Mouse (Mus musculus) liver, embryonic 12.5 days (tissue): ENCODE results near the gene Tmem138. TPM values are rescaled to one million over a fixed set of nuclear protein-coding genes. Genes with fewer than 3 reads are reported as not detected.
A peak's percentile ranks its signal among the peaks of the same experiment; 100 is the strongest.

ENCODE experiments used
- ATAC-seq: fragments of 200-750 bp; cut with Nextera tagmentation; 2 replicates; pipeline ENCODE4 v1.8.0; 2017; ENCODE audit warnings: moderate number of reproducible peaks, mild to moderate bottlenecking, moderate library complexity
- H3K27ac ChIP-seq: fragments of 300-500 bp; sonication (generic); 2 replicates; pipeline ENCODE4 v1.5.1; 2016; ENCODE audit warnings: mild to moderate bottlenecking
- H3K27me3 ChIP-seq: fragments of 300-500 bp; sonication (generic); replicated peaks from 2 replicates; pipeline ENCODE4 v1.6.1; 2016; ENCODE audit warnings: mild to moderate bottlenecking, moderate library complexity
- H3K36me3 ChIP-seq: fragments of 300-500 bp; sonication (generic); 2 replicates; pipeline ENCODE4 v1.6.1; 2016; ENCODE audit warnings: mild to moderate bottlenecking, moderate library complexity
- H3K4me1 ChIP-seq: fragments of 300-500 bp; sonication (generic); 2 replicates; pipeline ENCODE4 v1.6.1; 2016
- H3K4me2 ChIP-seq: fragments of 300-500 bp; sonication (generic); 2 replicates; pipeline ENCODE4 v1.6.1; 2016; ENCODE audit warnings: mild to moderate bottlenecking, moderate library complexity
- H3K4me3 ChIP-seq: fragments of 300-500 bp; sonication (generic); 2 replicates; pipeline ENCODE4 v1.5.1; 2016; ENCODE audit warnings: mild to moderate bottlenecking, moderate library complexity
- H3K9ac ChIP-seq: fragments of 300-500 bp; sonication (generic); 2 replicates; pipeline ENCODE4 v1.6.1; 2016; ENCODE audit warnings: mild to moderate bottlenecking, moderate library complexity
- H3K9me3 ChIP-seq: fragments of 300-500 bp; sonication (generic); replicated peaks from 2 replicates; pipeline ENCODE4 v1.6.1; 2016; ENCODE audit warnings: mild to moderate bottlenecking, moderate library complexity
- WGBS: fragments of 180-500 bp; shearing (Covaris S2); methylation state at CpG from one replicate; pipeline ENCODE4 v1.1.7; 2016; ENCODE audit not compliant: insufficient replicate concordance; 5-methylcytosine and 5-hydroxymethylcytosine counted together
- polyA plus RNA-seq: library from polyadenylated mRNA; unstranded; fragments of >200 nt; fragmentation: Nextera tagmentation; extraction: Ambion mirVana; gene quantifications from 2 replicates; pipeline ENCODE4 v1.2.1, GENCODE M21; 2016

Gene Tmem138
- 18.5 and 19.4 TPM in 2 replicates for polyA plus RNA-seq

DNA sequence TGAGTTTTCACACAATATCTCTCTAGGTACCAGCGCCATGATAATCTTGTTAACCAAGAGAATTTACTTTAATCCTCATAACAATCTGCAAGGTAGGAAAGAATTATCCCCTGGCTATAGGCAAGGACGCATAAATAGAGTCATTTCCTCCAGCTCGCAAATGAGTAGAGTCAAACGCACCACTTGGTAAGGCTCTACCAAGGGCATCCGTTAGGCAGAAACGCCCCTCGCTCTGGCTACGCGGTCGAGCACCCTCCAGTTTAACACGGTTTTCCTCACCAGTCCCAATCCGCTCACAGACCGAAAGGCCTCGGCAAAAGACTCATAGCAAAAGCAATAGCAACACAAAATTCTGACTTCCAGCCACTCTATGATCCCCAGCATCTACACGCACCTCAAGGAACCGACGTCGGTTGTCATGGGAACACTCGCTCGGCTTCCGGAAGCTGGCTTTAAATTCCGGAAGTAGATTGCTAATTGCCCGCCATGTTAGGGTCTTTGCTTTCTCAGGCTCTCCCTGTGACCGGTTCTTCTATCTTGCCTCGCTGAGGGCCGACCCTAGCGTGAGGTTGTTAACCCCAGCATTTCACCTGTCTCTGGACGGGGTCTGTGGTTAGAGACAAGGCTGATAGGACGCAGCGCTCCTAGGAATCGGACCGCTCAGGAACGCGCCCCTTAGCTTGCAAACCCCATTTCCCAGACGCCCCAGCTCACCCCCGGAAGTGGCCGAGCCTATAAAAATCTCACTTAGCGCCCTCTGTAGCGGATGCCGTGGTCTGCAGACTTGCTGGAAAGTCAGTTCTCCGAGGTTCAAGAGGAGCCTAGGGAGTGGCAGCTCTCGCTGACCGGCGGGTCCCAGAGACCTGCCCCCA is at the start of gene Tmem138, which contains the start of gene Cyb561a3:
Gene Tmem138 (minus strand): TSS at position 673 of the 872 bp plus-strand sequence.
Gene Cyb561a3 (plus strand): TSS at position 483 of the 872 bp plus-strand sequence.
- Histone ChIP-seq H3K4me3 (peak within 1 kb of the TSS; percentile 69), H3K36me3 (peaks cover 39% of the 10 kb centered on the region), H3K27me3 (no peaks in the 10 kb centered on the region), H3K4me2 (peak within 1 kb of the TSS; percentile 78), H3K9me3 (no peaks in the 10 kb centered on the region), H3K9ac (peak within 1 kb of the TSS; percentile 76), H3K27ac (peak within 1 kb of the TSS; percentile 85), H3K4me1 (peaks cover 31% of the 10 kb centered on the region)
- 1% methylated on average over 44 of the region's 44 CpGs for WGBS
- ATAC-seq: peak; percentile 94

DNA sequence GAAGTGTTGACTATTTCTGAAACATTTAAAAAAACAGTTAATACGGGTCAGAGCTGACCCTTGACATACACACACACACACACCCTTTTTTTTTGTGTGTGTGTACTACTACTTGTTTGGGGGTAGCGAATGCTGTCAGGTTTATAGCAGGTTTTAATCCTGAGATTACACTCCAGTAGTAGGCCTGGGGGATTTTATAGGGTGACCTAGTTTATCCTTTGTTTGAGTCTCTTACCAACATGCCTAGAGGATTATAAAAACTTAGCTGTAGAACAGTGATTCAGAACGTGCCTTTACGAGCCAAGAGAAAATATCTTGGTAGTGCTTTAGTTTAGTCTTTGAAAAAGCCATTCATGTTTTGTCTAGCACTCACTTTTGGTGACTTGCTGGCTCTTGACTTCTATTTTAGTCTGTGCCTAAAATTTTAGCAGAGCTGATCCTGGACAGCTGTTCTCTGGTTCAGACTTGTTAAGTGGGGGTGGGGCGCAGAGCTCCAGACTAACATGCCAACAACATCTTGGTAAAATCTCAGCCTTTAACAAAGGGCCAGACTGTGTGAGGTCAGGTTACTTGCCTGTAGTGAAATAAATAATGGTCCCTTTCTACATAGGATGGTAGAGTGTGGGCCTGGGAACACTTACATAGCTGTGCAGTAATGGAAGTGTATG is 31.5 kb upstream of the Tmem138 start:
- H3K9me3 ChIP-seq: no peaks in the 10 kb centered on the region
- no peak overlapping the region for H3K4me3 ChIP-seq
- no peaks in the 10 kb centered on the region for H3K27me3 ChIP-seq
- no peak for ATAC-seq
- peaks cover 70% of the 10 kb centered on the region for H3K36me3 ChIP-seq
- H3K4me1 ChIP-seq: peaks cover 33% of the 10 kb centered on the region
- 92% methylated on average over 5 of the region's 5 CpGs for WGBS
- no peak overlapping the region for H3K9ac ChIP-seq
- no peak overlapping the region for H3K4me2 ChIP-seq
- H3K27ac ChIP-seq: no peak overlapping the region

GRCm38 (mm10) chr19:10605901-10606622 is 28.9 kb upstream of the Tmem138 start:
- H3K27me3 ChIP-seq: no peaks in the 10 kb centered on the region
- peaks cover 50% of the 10 kb centered on the region for H3K4me1 ChIP-seq
- peak overlapping the region; percentile 76 for H3K4me2 ChIP-seq
- peaks cover 44% of the 10 kb centered on the region for H3K36me3 ChIP-seq
- peak overlapping the region; percentile 94 for H3K9ac ChIP-seq
- no peaks in the 10 kb centered on the region for H3K9me3 ChIP-seq
- peak overlapping the region; percentile 82 for H3K4me3 ChIP-seq
- ATAC-seq: peak; percentile 38
- H3K27ac ChIP-seq: peak overlapping the region; percentile 92
- WGBS: 4% methylated on average over 20 of the region's 20 CpGs

DNA sequence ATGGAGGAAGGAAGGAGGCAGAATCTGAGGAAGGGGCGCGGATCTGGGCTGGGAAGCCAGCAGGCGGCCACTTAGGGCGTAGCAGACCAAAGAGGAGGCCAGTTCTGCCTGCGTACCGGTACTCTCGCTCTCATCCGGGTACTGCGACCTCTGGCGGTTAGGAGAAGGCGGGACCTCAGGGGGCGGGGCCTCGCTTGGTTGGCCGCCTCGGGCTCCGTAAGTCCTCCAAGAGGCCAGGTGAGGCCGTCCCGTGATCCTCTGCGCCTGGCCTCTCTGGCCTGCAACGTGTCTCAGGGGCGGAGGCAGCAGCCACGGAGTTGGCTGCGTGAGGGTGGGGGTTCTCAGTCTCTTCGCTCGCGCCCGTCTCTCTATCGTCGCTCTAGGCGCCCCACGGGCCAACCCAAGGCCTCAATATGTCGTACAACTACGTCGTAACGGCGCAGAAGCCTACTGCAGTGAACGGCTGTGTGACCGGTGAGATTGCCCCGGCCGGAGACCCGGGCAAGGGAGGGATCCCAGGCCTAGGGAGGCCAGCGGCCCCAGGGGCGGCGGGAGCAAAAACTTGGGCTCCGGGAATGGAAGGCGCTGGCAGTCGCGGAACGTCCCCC is 28.2 kb upstream of the Tmem138 start, which contains the start of the genes Ddb1 and Tkfc:
Gene Ddb1 (plus strand): TSS at position 35 of the 608 bp plus-strand sequence.
Gene Tkfc (minus strand): TSS at position 362 of the 608 bp plus-strand sequence.
- peak within 1 kb of the TSS; percentile 76 for H3K4me2 ChIP-seq
- peaks cover 40% of the 10 kb centered on the region for H3K36me3 ChIP-seq
- H3K9ac ChIP-seq: peak within 1 kb of the TSS; percentile 94
- no peaks in the 10 kb centered on the region for H3K9me3 ChIP-seq
- WGBS: under 1% methylated on average over 49 of the region's 49 CpGs
- ATAC-seq: peak; percentile 97
- peak within 1 kb of the TSS; percentile 92 for H3K27ac ChIP-seq
- peak within 1 kb of the TSS; percentile 82 for H3K4me3 ChIP-seq
- H3K27me3 ChIP-seq: no peaks in the 10 kb centered on the region
- peaks cover 50% of the 10 kb centered on the region for H3K4me1 ChIP-seq

- H3K4me2 ChIP-seq: peak overlapping the region; percentile 76
- H3K9ac ChIP-seq: peak overlapping the region; percentile 94
- ATAC-seq: no peak
- no peaks in the 10 kb centered on the region for H3K27me3 ChIP-seq
- peaks cover 50% of the 10 kb centered on the region for H3K4me1 ChIP-seq
- WGBS: 56% methylated on average over 3 of the region's 3 CpGs
- H3K27ac ChIP-seq: peak overlapping the region; percentile 85
- peaks cover 40% of the 10 kb centered on the region for H3K36me3 ChIP-seq
- peak overlapping the region; percentile 82 for H3K4me3 ChIP-seq
- H3K9me3 ChIP-seq: no peaks in the 10 kb centered on the region
Measured at GRCm38 (mm10) chr19:10604534-10604933, 27.4 kb upstream of the Tmem138 start.

DNA sequence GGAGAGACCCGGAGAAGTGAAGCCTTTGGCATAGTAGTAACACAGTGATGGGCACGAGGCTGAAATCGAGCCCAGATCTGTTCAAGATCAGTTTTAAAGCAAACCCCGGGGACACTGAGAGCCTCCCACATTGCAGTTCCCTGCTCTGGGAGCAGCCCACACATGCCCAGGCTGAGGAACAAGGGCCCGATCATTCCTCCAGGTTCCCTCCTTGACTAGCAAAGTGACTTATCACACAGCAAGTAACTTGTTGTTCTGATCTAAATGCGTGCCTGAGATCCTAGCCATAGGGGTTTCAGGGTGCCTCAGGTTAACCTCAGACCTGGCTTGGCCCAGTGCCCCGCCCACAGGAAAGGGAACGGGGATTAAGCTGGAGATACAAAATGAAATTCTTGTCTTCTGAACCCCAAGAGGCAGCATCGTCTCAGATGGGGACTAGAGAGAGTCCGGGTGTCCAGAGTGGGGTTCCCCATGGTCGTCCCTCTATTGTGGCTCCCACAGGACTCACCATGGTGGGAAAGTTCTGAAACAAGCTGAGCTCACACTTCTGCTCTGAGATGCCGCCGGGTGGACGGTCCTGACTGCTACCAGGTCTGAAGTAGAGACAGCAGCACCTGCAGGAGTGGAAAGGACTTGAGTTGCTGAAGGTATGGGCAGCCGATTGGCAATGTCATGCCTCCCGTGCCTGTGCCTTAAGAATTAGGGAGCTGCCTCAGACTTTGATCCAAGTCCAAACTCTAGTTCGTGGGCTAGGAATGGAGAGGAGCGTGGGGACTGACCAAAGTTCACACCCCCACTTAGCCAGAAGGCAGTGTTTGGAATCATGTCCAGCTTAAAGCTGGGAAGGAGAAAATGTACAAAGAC is 26.7 kb upstream of the Tmem138 start:
- no peak for ATAC-seq
- Histone ChIP-seq H3K27me3 (no peaks in the 10 kb centered on the region), H3K9ac (peak overlapping the region; percentile 94), H3K27ac (peak overlapping the region; percentile 85), H3K4me2 (peak overlapping the region; percentile 76), H3K36me3 (peaks cover 39% of the 10 kb centered on the region), H3K4me1 (peaks cover 50% of the 10 kb centered on the region), H3K9me3 (no peaks in the 10 kb centered on the region), H3K4me3 (no peak overlapping the region)
- 70% methylated on average over 18 of the region's 18 CpGs for WGBS

DNA sequence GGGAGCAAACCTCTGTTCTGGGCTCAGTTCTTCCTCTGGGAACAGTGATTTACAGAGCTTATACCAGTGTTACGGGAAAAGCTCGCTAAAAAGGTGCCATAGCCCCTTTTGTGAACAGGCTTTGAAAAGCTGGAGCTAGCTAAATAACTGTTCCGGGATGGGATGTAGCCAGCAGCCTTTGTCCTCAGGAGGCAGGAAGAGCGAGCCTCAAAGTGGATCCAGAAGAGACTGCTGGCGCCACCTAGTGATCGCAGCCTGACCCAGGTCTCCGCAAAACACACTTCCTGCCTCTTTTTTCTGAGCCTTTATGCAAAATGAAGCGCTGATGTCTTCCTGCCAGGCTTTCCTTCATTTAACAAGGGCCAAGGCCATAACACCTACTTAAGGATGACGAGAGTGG is 25.6 kb upstream of the Tmem138 start:
- no peak for ATAC-seq
- peak overlapping the region; percentile 12; the same call in 1 of the 2 replicates for H3K4me3 ChIP-seq
- H3K9me3 ChIP-seq: no peaks in the 10 kb centered on the region
- H3K9ac ChIP-seq: peak overlapping the region; percentile 47
- peak overlapping the region; percentile 54 for H3K4me2 ChIP-seq
- peaks cover 28% of the 10 kb centered on the region for H3K36me3 ChIP-seq
- peak overlapping the region; percentile 85 for H3K27ac ChIP-seq
- peaks cover 44% of the 10 kb centered on the region for H3K4me1 ChIP-seq
- no peaks in the 10 kb centered on the region for H3K27me3 ChIP-seq
- 3% methylated on average over 9 of the region's 9 CpGs for WGBS

- 32% methylated on average over 6 of the region's 6 CpGs for WGBS
- no peak for ATAC-seq
- peaks cover 40% of the 10 kb centered on the region for H3K4me1 ChIP-seq
- H3K4me2 ChIP-seq: peak overlapping the region; percentile 54
- no peaks in the 10 kb centered on the region for H3K27me3 ChIP-seq
- H3K36me3 ChIP-seq: peaks cover 24% of the 10 kb centered on the region
- H3K9me3 ChIP-seq: no peaks in the 10 kb centered on the region
- peak overlapping the region; percentile 85 for H3K27ac ChIP-seq
- peak overlapping the region; percentile 47; the same call in 1 of the 2 replicates for H3K9ac ChIP-seq
- peak overlapping the region; percentile 12; the same call in 1 of the 2 replicates for H3K4me3 ChIP-seq
Measured at GRCm38 (mm10) chr19:10602247-10602769, 25.1 kb upstream of the Tmem138 start.

DNA sequence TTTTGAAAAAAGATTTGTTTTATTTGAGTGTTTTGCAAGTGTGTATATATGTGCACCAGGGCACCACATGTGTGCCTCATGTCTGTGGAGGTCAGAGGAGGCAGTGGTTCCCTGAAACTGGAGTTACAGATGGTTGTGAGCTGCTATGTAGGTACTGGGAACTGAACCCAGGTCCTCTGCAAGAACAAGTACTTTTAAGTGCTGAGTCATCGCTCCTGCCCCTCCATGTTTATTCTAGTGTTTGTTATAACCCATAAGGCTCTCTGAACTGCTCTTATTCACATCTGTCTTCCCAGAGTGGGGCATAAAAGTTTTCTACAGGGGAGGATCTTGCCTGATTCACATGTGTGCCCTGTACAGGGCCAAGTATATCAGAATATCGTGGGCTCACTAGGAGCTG is 22.5 kb upstream of the Tmem138 start:
- 82% methylated on average over 2 of the region's 2 CpGs for WGBS
- peaks cover 42% of the 10 kb centered on the region for H3K36me3 ChIP-seq
- H3K4me2 ChIP-seq: no peak overlapping the region
- no peaks in the 10 kb centered on the region for H3K9me3 ChIP-seq
- H3K27me3 ChIP-seq: no peaks in the 10 kb centered on the region
- no peak for ATAC-seq
- no peak overlapping the region for H3K4me3 ChIP-seq
- H3K9ac ChIP-seq: no peak overlapping the region
- no peak overlapping the region for H3K27ac ChIP-seq
- peaks cover 26% of the 10 kb centered on the region for H3K4me1 ChIP-seq

DNA sequence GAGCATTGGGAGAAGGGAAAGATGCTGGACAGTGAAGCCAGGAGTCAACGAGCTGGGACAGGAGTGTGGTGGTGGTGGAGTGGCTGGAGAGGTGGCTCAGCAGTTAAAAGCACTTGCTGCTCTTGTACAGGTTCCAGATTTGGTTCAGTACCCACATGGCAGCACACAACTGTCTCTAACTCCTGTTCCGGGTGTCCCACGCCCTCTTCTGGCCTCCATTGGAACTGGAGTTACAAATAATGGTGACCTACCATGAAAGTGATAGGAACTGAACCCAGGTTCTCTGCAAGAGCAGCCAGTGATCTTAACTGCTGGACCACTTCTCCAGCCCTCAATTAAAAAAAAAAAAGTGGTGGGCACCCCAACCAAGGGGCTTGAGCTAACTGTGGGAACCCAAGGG is 21.0 kb upstream of the Tmem138 start:
- peaks cover 57% of the 10 kb centered on the region for H3K36me3 ChIP-seq
- ATAC-seq: no peak
- H3K27ac ChIP-seq: no peak overlapping the region
- WGBS: 38% methylated on average over 3 of the region's 3 CpGs
- no peaks in the 10 kb centered on the region for H3K27me3 ChIP-seq
- H3K4me3 ChIP-seq: no peak overlapping the region
- no peak overlapping the region for H3K4me2 ChIP-seq
- H3K9ac ChIP-seq: no peak overlapping the region
- peaks cover 11% of the 10 kb centered on the region for H3K4me1 ChIP-seq
- H3K9me3 ChIP-seq: no peaks in the 10 kb centered on the region
